Mouse (Mus musculus) left cerebral cortex, adult 11 months (tissue): ENCODE measurements at regions not wholly inside any gene's neighbourhood (a gene's known extent, or its start where the extent isn't known, plus 50 kb on each side); places are given as distances from the start of the nearest gene placed in this dataset.

Experiments
- DNase-seq: peaks from one replicate; pipeline ENCODE4 v3.0.0; 2022; ENCODE audit warnings: low spot score

DNA sequence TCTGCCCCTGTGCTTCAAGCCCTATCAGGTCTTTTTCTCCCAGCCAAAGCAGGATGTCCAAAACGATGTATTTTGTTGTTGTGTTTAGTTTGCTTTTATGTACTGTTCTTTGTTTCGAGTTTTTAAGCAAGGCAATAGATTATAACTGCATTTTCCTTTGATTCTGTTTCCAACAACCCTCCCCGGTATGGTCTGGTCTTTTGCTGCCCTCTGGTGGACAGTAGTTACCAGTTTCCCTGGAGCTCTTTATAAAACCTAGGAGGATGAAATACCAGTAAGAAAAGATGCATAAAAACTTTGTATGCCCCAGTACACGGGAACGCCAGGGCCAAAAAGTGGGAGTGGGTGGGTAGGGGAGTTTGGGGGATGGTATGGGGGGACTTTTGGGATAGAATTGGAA is 73.9 kb upstream of the Itm2a start:
- DNase-seq: peak; percentile 0

DNA sequence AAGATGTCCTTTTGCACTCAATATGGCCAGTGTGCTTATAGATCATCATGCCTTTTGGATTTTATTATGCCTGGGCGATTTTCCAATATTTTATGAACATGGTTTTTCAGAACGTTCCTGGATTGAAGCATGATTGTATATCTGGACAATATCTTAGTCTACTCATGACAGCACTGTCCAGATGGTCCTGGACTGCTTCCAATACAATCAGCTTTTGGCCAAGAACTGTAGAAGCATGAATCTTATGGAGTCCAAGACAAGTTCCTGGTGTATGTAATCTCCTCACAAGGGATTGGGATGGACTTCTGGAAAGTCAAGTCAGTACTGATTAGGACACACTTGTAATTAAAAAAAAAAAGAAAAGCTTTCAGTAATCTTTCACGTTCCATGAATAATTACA is 66.1 kb upstream of the Itm2a start:
- DNase-seq: no peak
